Mouse (Mus musculus): Measurements from ENCODE around the gene Pink1. TPM values are rescaled to one million over a fixed set of nuclear protein-coding genes. Genes with fewer than 3 reads are reported as not detected.
A peak's percentile ranks its signal among the peaks of the same experiment; 100 is the strongest.
"Not testable (repeated sequence)": the region's sequence is repeated elsewhere in the genome, so short reads cannot be mapped to it uniquely, and the experiment has no call there.

Pink1 gene
- polyA plus RNA-seq, 1 experiment, result 182 TPM

DNA sequence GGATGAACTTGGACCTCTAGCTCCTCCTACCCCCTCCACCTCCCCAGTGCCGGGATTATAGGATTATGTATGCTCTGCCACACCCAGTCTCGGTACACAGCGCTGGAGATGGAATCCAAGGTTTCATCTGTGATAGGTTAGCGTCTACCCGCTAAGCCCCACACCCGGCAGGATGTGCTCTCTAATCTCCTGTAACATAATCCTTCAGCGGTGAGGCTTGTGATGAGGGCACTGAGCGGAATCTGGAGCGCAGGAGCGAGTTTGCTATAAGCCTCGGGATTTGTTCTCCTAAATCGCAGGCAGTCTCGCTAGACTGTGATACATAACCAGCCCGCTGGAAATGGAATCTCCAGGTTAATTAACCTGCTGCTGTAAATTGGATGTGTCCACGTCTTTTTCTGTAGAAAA is 4.2 kb upstream of the Pink1 start:
- DNase-seq, result no peak
- WGBS, result 21% methylated on average over 15 of the region's 15 CpGs
- Histone ChIP-seq H3K4me3 (replicated peaks; ENCODE audit: extremely low read depth, low read depth, low read length) (no peak overlapping the region), H3K4me1 (ENCODE audit: control insufficient read depth, insufficient read depth, low read length) (peaks cover 3% of the 10 kb centered on the region)
- no peak for TF ChIP-seq POLR2A (IDR thresholded peaks at IDR 0.05; ENCODE audit: borderline replicate concordance, extremely low read depth, low read depth, low read length)

GRCm38 (mm10) chr4:138327891-138328470 is 1.9 kb upstream of the Pink1 start:
- 52% methylated on average over 7 of the region's 7 CpGs for WGBS

GRCm38 (mm10) chr4:138327155-138327554 is 1.0 kb upstream of the Pink1 start:
- 65% methylated on average over 7 of the region's 12 CpGs for WGBS
- not testable (repeated sequence) for DNase-seq; H3K4me3 ChIP-seq (replicated peaks; ENCODE audit: extremely low read depth, low read depth, low read length)
- H3K4me1 ChIP-seq (ENCODE audit: control insufficient read depth, insufficient read depth, low read length), result peaks cover 10% of the 10 kb centered on the region

More at GRCm38 (mm10) chr4:138327891-138328470, 1.9 kb upstream of the Pink1 start:
- no peak for TF ChIP-seq POLR2A (IDR thresholded peaks at IDR 0.05; ENCODE audit: borderline replicate concordance, extremely low read depth, low read depth, low read length)
- TF ChIP-seq CTCF (IDR thresholded peaks at IDR 0.05; ENCODE audit: insufficient read depth, low read length), result no peak
- Histone ChIP-seq H3K4me3 (replicated peaks; ENCODE audit: extremely low read depth, low read depth, low read length) (peak overlapping the region; percentile 36), H3K4me1 (ENCODE audit: control insufficient read depth, insufficient read depth, low read length) (peaks cover 10% of the 10 kb centered on the region)
- DNase-seq, result no peak

- TF ChIP-seq CTCF (IDR thresholded peaks at IDR 0.05; ENCODE audit: insufficient read depth, low read length) (no peak), POLR2A (IDR thresholded peaks at IDR 0.05; ENCODE audit: borderline replicate concordance, extremely low read depth, low read depth, low read length) (peak; percentile 67; the same call in 1 of the 2 replicates)
- H3K4me3 ChIP-seq (replicated peaks; ENCODE audit: extremely low read depth, low read depth, low read length), result peak overlapping the region; percentile 73
- peaks cover 10% of the 10 kb centered on the region for H3K4me1 ChIP-seq (ENCODE audit: control insufficient read depth, insufficient read depth, low read length)
- WGBS, result under 1% methylated on average over 44 of the region's 45 CpGs
- DNase-seq, result peak; percentile 99
Observed at GRCm38 (mm10) chr4:138325466-138326076, 536 bp downstream of the Pink1 start.

- DNase-seq, result no peak
- TF ChIP-seq POLR2A (IDR thresholded peaks at IDR 0.05; ENCODE audit: borderline replicate concordance, extremely low read depth, low read depth, low read length) (no peak), CTCF (IDR thresholded peaks at IDR 0.05; ENCODE audit: insufficient read depth, low read length) (no peak)
- no peak overlapping the region for H3K4me3 ChIP-seq (replicated peaks; ENCODE audit: extremely low read depth, low read depth, low read length)
- WGBS, result 81% methylated on average over 3 of the region's 3 CpGs
- H3K4me1 ChIP-seq (ENCODE audit: control insufficient read depth, insufficient read depth, low read length), result peaks cover 10% of the 10 kb centered on the region
Observed at GRCm38 (mm10) chr4:138324451-138324850, 1.7 kb downstream of the Pink1 start.

DNA sequence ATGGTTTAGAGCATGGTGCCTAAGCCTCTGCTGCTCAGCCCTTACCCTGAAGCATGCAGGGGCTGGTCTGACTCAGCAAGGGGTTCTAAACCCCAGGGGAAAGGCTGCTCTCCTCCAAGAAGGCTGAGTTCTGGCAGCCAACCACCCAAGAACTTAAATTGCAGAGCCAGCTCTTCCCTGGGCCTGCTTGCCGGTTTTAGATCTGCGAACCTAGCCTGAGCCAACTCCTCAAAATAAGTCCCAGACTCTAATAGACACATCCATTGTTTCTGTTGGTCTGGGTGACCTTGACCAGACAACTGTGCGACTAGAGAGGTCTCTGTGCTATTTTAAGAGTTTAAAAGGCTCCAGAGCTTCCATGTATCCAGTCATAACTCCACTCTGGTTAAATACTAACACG is 2.4 kb downstream of the Pink1 start:
- no peak for DNase-seq
- 27% methylated on average over 4 of the region's 4 CpGs for WGBS
- Histone ChIP-seq H3K4me1 (ENCODE audit: control insufficient read depth, insufficient read depth, low read length) (peaks cover 12% of the 10 kb centered on the region), H3K4me3 (replicated peaks; ENCODE audit: extremely low read depth, low read depth, low read length) (no peak overlapping the region)
- no peak for TF ChIP-seq POLR2A (IDR thresholded peaks at IDR 0.05; ENCODE audit: borderline replicate concordance, extremely low read depth, low read depth, low read length)
- no peak for TF ChIP-seq CTCF (IDR thresholded peaks at IDR 0.05; ENCODE audit: insufficient read depth, low read length)

DNA sequence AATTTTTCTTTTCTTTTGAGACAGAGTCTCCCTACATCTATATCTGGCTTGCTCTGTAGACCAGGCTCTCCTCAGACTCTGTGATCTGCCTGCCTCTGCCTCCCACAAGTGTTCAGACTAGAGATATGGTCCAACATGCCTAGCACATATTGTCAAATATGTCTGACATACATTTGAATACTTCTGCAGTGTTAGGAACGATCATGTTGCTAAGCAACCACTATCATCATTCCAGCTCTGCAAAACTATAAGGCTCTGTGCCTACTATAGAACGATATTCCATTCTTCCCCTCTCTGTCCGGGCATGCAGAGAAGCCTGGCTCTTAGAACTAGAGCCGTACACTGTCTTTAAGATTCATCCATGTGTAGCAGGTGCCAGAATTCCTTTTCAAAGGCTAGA is 3.4 kb downstream of the Pink1 start:
- H3K4me1 ChIP-seq (ENCODE audit: control insufficient read depth, insufficient read depth, low read length), result peaks cover 12% of the 10 kb centered on the region
- 68% methylated on average over 4 of the region's 4 CpGs for WGBS
- no peak for DNase-seq
- no peak overlapping the region for H3K4me3 ChIP-seq (replicated peaks; ENCODE audit: extremely low read depth, low read depth, low read length)
- no peak for TF ChIP-seq POLR2A (IDR thresholded peaks at IDR 0.05; ENCODE audit: borderline replicate concordance, extremely low read depth, low read depth, low read length)
- TF ChIP-seq CTCF (IDR thresholded peaks at IDR 0.05; ENCODE audit: insufficient read depth, low read length), result no peak

GRCm38 (mm10) chr4:138321488-138321887 is 4.6 kb downstream of the Pink1 start:
- Histone ChIP-seq H3K4me1 (ENCODE audit: control insufficient read depth, insufficient read depth, low read length) (peaks cover 12% of the 10 kb centered on the region), H3K4me3 (replicated peaks; ENCODE audit: extremely low read depth, low read depth, low read length) (no peak overlapping the region)
- DNase-seq, result no peak
- WGBS, result 65% methylated on average over 7 of the region's 7 CpGs
- TF ChIP-seq POLR2A (IDR thresholded peaks at IDR 0.05; ENCODE audit: borderline replicate concordance, extremely low read depth, low read depth, low read length) (no peak), CTCF (IDR thresholded peaks at IDR 0.05; ENCODE audit: insufficient read depth, low read length) (no peak)

- H3K4me3 ChIP-seq (replicated peaks; ENCODE audit: extremely low read depth, low read depth, low read length), result no peak overlapping the region
- DNase-seq, result no peak
- peaks cover 9% of the 10 kb centered on the region for H3K4me1 ChIP-seq (ENCODE audit: control insufficient read depth, insufficient read depth, low read length)
- TF ChIP-seq CTCF (IDR thresholded peaks at IDR 0.05; ENCODE audit: insufficient read depth, low read length) (no peak), POLR2A (IDR thresholded peaks at IDR 0.05; ENCODE audit: borderline replicate concordance, extremely low read depth, low read depth, low read length) (no peak)
- WGBS, result 55% methylated on average over 11 of the region's 11 CpGs
Observed at GRCm38 (mm10) chr4:138320711-138321110, 5.4 kb downstream of the Pink1 start.

- peak; percentile 84 for DNase-seq
- WGBS, result 26% methylated on average over 10 of the region's 10 CpGs
Observed at GRCm38 (mm10) chr4:138319508-138319907, 6.6 kb downstream of the Pink1 start.

More at GRCm38 (mm10) chr4:138319508-138319907, 6.6 kb downstream of the Pink1 start:
- Histone ChIP-seq H3K4me3 (replicated peaks; ENCODE audit: extremely low read depth, low read depth, low read length) (no peak overlapping the region), H3K4me1 (ENCODE audit: control insufficient read depth, insufficient read depth, low read length) (peaks cover 9% of the 10 kb centered on the region)
- TF ChIP-seq CTCF (IDR thresholded peaks at IDR 0.05; ENCODE audit: insufficient read depth, low read length) (peak; percentile 100), POLR2A (IDR thresholded peaks at IDR 0.05; ENCODE audit: borderline replicate concordance, extremely low read depth, low read depth, low read length) (no peak)

Data from lung, adult 2 months (tissue).